Mouse (Mus musculus) lung, postnatal 36 days (tissue): ENCODE results near the gene Cadm1.
A peak's percentile ranks its signal among the peaks of the same experiment; 100 is the strongest.

Experiments used
- DNase-seq: peaks from one replicate; pipeline ENCODE4 v3.0.0; 2022; ENCODE audit warnings: mixed read lengths

Cadm1 gene

GRCm38 (mm10) chr9:47609443-47609842 is 79.5 kb downstream of the Cadm1 start:
- DNase-seq, result no peak

GRCm38 (mm10) chr9:47610316-47610715 is 80.3 kb downstream of the Cadm1 start:
- DNase-seq, result no peak

GRCm38 (mm10) chr9:47612894-47613412 is 83.0 kb downstream of the Cadm1 start:
- peak; percentile 40 for DNase-seq

- peak; percentile 28 for DNase-seq
Measured at GRCm38 (mm10) chr9:47615049-47615448, 85.1 kb downstream of the Cadm1 start.

GRCm38 (mm10) chr9:47616391-47616790 is 86.4 kb downstream of the Cadm1 start:
- no peak for DNase-seq

GRCm38 (mm10) chr9:47619501-47620029 is 89.6 kb downstream of the Cadm1 start:
- no peak for DNase-seq

- DNase-seq, result no peak
Measured at GRCm38 (mm10) chr9:47623447-47624445, 93.8 kb downstream of the Cadm1 start.

- peak; percentile 45 for DNase-seq
Measured at GRCm38 (mm10) chr9:47624565-47625520, 94.9 kb downstream of the Cadm1 start.

- no peak for DNase-seq
Measured at GRCm38 (mm10) chr9:47625621-47626210, 95.7 kb downstream of the Cadm1 start.

GRCm38 (mm10) chr9:47627966-47628365 is 98.0 kb downstream of the Cadm1 start:
- peak; percentile 44 for DNase-seq

GRCm38 (mm10) chr9:47628550-47628949 is 98.6 kb downstream of the Cadm1 start:
- DNase-seq, result no peak

GRCm38 (mm10) chr9:47634695-47635094 is 104.7 kb downstream of the Cadm1 start:
- peak; percentile 44 for DNase-seq

- DNase-seq, result peak; percentile 81
Measured at GRCm38 (mm10) chr9:47642663-47643062, 112.7 kb downstream of the Cadm1 start.

- no peak for DNase-seq
Measured at GRCm38 (mm10) chr9:47645056-47645455, 115.1 kb downstream of the Cadm1 start.

- peak; percentile 40 for DNase-seq
Measured at GRCm38 (mm10) chr9:47651431-47651830, 121.5 kb downstream of the Cadm1 start.

- DNase-seq, result no peak
Measured at GRCm38 (mm10) chr9:47652203-47652602, 122.2 kb downstream of the Cadm1 start.

GRCm38 (mm10) chr9:47652936-47653335 is 123.0 kb downstream of the Cadm1 start:
- DNase-seq, result no peak

- DNase-seq, result no peak
Measured at GRCm38 (mm10) chr9:47659366-47660090, 129.6 kb downstream of the Cadm1 start.

GRCm38 (mm10) chr9:47661611-47662010 is 131.6 kb downstream of the Cadm1 start:
- no peak for DNase-seq

GRCm38 (mm10) chr9:47669206-47669605 is 139.2 kb downstream of the Cadm1 start:
- peak; percentile 54 for DNase-seq

- DNase-seq, result no peak
Measured at GRCm38 (mm10) chr9:47671617-47672016, 141.6 kb downstream of the Cadm1 start.
